Mouse (Mus musculus): ENCODE results near the gene Hcn2.

DNA sequence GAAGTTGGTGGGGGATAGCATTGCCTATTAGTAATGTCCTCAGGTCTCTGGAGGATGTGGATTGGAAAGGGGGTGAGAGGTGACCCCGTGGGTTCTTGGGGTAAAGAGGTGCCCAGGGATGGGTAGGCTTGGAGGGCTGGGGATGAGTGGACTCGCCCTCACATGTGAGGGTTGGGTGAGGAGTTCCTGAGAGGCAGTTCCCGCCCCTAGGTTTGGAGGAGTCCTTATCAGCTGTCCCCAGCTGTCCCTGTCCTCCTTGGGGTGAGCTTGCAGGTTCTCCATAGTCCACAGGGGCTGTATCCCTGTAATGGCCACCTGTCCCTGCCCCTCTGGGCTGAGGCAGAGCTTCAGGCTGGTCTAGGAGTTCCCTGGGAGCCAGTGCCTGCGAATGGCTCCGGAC lies 10.5 kb upstream of the Hcn2 start:
- TF ChIP-seq CTCF (IDR thresholded peaks at IDR 0.05; ENCODE audit: low read depth) (no peak), EP300 (IDR thresholded peaks at IDR 0.05; ENCODE audit: low read depth) (peak; percentile 96)

Data from liver, postnatal 0 days (tissue).